Mouse (Mus musculus) stomach, embryonic 14.5 days (tissue): Measurements from ENCODE around the gene P2rx1. TPM values are rescaled to one million over a fixed set of nuclear protein-coding genes. Genes with fewer than 3 reads are reported as not detected.

Experiments used
- ATAC-seq: fragments of 200-750 bp; cut with Nextera tagmentation; 2 replicates; pipeline ENCODE4 v1.8.0; 2017; ENCODE audit warnings: low read depth, moderate TSS enrichment; ENCODE audit not compliant: insufficient number of reproducible peaks, insufficient read depth, low FRiP score
- H3K27ac ChIP-seq: fragments of 300-500 bp; sonication (generic); 2 replicates; pipeline ENCODE4 v1.5.1; 2014; ENCODE audit warnings: mild to moderate bottlenecking, low read length, moderate library complexity, mixed read lengths
- H3K27me3 ChIP-seq: fragments of 300-500 bp; sonication (generic); 2 replicates; pipeline ENCODE4 v1.6.1; 2014; ENCODE audit warnings: low read length, control low read depth, mixed read lengths; ENCODE audit not compliant: control insufficient read depth, insufficient read depth
- H3K36me3 ChIP-seq: fragments of 300-500 bp; sonication (generic); 2 replicates; pipeline ENCODE4 v1.6.1; 2014; ENCODE audit warnings: mild to moderate bottlenecking, control low read depth, low read length, moderate library complexity, mixed read lengths; ENCODE audit not compliant: control insufficient read depth, insufficient read depth
- H3K4me1 ChIP-seq: fragments of 300-500 bp; sonication (generic); 2 replicates; pipeline ENCODE4 v1.6.1; 2014; ENCODE audit warnings: low read length, control low read depth, mixed read lengths; ENCODE audit not compliant: control insufficient read depth, insufficient read depth
- H3K4me2 ChIP-seq: fragments of 300-500 bp; sonication (generic); replicated peaks from 2 replicates; pipeline ENCODE4 v1.6.1; 2014; ENCODE audit warnings: low read depth, low read length, control low read depth
- H3K4me3 ChIP-seq: fragments of 300-500 bp; sonication (generic); 2 replicates; pipeline ENCODE4 v1.5.1; 2014; ENCODE audit warnings: low read depth, low read length, control low read depth
- H3K9ac ChIP-seq: fragments of 300-500 bp; sonication (generic); replicated peaks from 2 replicates; pipeline ENCODE4 v1.6.1; 2014; ENCODE audit warnings: low read depth, mild to moderate bottlenecking, control low read depth, low read length, moderate library complexity, mixed read lengths
- H3K9me3 ChIP-seq: fragments of 300-500 bp; sonication (generic); 2 replicates; pipeline ENCODE4 v1.6.1; 2016; ENCODE audit warnings: low read depth, low read length, control low read depth; ENCODE audit not compliant: control insufficient read depth
- WGBS: fragments of 180-500 bp; shearing (Covaris S2); extraction: QIAGEN DNeasy Blood & Tissue Kit; methylation state at CpG from one replicate; pipeline ENCODE4 v1.1.7; 2014; 5-methylcytosine and 5-hydroxymethylcytosine counted together
- polyA plus RNA-seq: library from polyadenylated mRNA; unstranded; fragments of >200 nt; fragmentation: Nextera tagmentation; extraction: Ambion mirVana; gene quantifications from 2 replicates; pipeline ENCODE4 v1.2.1, GENCODE M21; 2014

The P2rx1 gene
- polyA plus RNA-seq, 1 experiment from 2014 or later, result 2.2 TPM

DNA sequence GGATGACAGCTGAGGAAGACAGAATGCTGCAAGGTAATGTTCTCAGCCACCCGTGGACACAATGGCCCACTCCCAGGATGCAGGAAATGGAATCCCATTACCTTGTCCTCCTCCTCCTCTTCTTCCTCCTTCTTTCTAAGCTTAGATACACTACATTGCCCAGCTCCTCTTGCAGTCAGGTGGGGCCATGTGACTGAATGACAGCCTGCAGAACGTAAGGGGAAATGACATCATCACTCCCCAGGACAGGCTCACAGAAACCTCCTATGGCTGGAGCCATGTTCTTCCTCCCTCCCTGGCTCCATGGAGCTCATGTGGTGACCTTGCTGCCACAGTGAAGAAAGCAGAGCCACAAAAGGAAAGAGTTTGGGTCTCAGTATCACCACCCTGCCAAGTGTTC is 41.6 kb upstream of the P2rx1 start:
- H3K36me3 ChIP-seq, result no peaks in the 10 kb centered on the region
- no peak overlapping the region for H3K9ac ChIP-seq
- no peaks in the 10 kb centered on the region for H3K9me3 ChIP-seq
- H3K4me1 ChIP-seq, result peaks cover 36% of the 10 kb centered on the region
- ATAC-seq, result no peak
- H3K4me2 ChIP-seq, result no peak overlapping the region
- 35% methylated on average over 2 of the region's 2 CpGs for WGBS
- peaks cover 8% of the 10 kb centered on the region; the same call in 1 of the 2 replicates for H3K27me3 ChIP-seq
- no peak overlapping the region for H3K4me3 ChIP-seq
- no peak overlapping the region for H3K27ac ChIP-seq

DNA sequence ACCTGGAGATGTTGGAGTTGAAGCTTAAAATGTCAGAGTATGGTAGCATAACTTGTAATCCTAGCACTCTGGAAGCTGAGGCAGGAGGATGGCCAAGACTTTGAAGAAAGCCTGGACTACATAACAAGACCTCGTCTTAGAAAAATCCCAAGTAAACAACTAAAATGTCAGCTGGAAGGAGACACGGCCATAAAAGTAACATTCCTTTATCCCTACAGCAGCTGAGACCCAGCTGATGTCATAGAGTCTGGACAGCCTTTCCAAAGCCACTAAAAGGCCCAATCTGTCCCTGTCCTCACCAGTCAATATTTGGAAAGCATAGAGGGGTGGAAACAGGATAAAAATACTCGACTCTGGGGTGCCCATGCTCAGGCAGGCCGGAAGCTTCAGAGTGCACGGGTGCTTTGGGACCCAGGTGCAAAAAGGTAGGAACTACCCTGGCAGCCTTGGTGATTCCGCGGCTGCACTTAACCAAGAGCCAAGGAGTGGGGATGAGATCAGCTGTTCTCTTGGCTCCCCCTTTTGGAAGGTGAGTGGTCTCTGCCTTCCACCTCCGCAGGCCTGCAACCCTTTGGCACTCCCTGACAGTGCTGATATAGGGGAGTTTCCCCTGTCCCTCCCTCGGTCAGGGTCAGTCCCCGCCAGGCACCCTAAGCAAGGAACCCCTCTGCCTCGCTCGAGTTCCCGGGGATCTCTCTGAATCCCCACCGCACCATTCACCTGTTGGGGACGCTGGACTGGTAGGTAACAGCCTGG is 38.8 kb upstream of the P2rx1 start:
- H3K27me3 ChIP-seq, result peaks cover 8% of the 10 kb centered on the region; the same call in 1 of the 2 replicates
- peaks cover 46% of the 10 kb centered on the region for H3K4me1 ChIP-seq
- no peaks in the 10 kb centered on the region for H3K36me3 ChIP-seq
- no peak for ATAC-seq
- no peaks in the 10 kb centered on the region for H3K9me3 ChIP-seq
- no peak overlapping the region for H3K27ac ChIP-seq
- no peak overlapping the region for H3K9ac ChIP-seq
- WGBS, result 21% methylated on average over 15 of the region's 15 CpGs
- peak overlapping the region; percentile 61 for H3K4me2 ChIP-seq
- H3K4me3 ChIP-seq, result peak overlapping the region; percentile 33; the same call in 1 of the 2 replicates

DNA sequence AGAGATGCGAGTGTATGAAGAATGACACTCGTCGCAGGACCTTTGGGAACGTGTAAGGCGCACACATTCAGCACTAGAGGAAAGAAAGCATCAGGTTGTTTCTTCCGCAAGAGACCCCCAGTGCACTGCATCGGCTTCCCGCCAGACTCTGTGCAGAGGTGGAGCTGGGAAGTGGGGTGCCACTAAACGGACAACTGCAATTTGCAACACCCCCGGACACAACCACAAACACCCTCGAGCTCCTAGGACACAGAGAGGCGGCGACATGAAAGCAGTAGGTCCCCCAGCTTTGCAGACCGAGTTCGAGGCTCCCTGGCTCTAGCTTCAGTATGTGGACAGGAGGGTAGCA is 38.2 kb upstream of the P2rx1 start:
- 8% methylated on average over 15 of the region's 15 CpGs for WGBS
- H3K4me1 ChIP-seq, result peaks cover 49% of the 10 kb centered on the region
- no peak overlapping the region for H3K9ac ChIP-seq
- H3K36me3 ChIP-seq, result no peaks in the 10 kb centered on the region
- peaks cover 8% of the 10 kb centered on the region; the same call in 1 of the 2 replicates for H3K27me3 ChIP-seq
- no peaks in the 10 kb centered on the region for H3K9me3 ChIP-seq
- no peak overlapping the region; the same call in 1 of the 2 replicates for H3K27ac ChIP-seq
- peak overlapping the region; percentile 61 for H3K4me2 ChIP-seq
- ATAC-seq, result no peak
- H3K4me3 ChIP-seq, result peak overlapping the region; percentile 33

DNA sequence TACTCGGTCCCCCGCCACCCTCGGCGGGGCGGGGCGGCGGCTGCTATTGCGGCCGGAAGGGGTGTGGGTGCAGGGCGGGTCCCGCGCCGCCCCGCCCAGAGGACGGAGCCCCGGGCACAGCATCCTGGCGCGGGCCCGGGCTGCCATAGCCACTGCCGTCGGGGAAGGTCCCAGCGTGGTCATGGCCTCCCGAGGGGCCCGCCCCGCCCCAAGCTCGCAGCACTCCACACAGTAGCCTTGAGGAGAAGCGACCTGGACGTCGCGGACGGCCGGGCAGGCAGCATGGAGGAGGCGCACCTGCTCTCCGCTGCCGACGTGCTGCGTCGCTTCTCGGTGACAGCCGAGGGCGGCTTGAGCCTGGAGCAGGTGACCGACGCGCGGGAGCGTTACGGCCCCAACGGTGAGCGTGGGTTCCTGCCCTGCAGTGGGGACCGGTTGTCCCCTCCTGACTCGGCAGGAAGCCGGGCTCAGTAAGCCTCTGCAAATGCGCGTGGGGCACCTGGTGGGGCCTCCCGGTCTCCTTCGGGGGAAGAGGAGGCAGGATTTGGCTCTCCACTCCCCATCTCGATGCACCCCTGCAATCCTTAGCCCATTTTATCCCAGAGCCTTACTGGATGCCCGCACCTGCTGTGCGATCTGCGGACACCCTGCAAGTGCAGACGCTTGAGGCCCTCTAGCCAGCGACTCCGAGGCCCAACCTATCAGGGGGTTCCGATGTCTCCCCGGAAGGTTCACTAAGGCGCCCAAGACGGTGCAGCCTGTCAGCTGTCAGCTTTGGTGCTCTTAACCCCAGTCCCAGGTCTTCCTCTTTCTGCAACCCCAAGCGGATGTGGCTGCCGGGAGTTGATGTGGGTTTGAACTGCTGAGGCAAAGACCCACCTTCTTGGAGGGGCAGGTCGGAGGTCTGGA is 37.6 kb upstream of the P2rx1 start, which contains the start of gene Atp2a3:
TSS of gene Atp2a3 (plus strand) at position 98 of the 909 bp plus-strand sequence.
- peak; percentile 20; the same call in 1 of the 2 replicates for ATAC-seq
- Histone ChIP-seq H3K4me2 (peak within 1 kb of the TSS; percentile 61), H3K9me3 (no peaks in the 10 kb centered on the region), H3K27ac (peak within 1 kb of the TSS; percentile 40; the same call in 1 of the 2 replicates), H3K9ac (peak within 1 kb of the TSS; percentile 28; the same call in 1 of the 2 replicates), H3K36me3 (no peaks in the 10 kb centered on the region), H3K27me3 (peaks cover 8% of the 10 kb centered on the region; the same call in 1 of the 2 replicates), H3K4me3 (peak within 1 kb of the TSS; percentile 33), H3K4me1 (peaks cover 54% of the 10 kb centered on the region)
- 4% methylated on average over 69 of the region's 70 CpGs for WGBS

DNA sequence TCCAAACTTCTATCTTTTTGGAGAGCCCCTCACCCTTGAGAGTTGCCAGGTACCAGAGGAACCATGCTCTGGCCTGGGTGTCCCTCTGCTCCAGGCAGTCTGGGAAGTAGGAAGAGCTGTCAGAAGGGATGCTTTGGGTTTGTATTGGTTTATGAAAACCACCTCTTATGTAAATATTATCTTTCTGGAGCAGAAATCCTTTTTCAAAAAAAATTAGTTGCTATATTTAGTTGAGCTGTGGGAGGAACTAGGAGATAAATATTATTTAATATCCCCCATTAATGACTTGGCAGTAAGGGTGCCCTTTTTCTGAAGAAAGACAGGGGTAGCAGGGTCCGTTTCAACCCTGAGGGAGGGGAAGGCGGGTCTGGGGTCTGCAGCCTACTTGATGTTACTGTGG is 36.5 kb upstream of the P2rx1 start:
- peaks cover 54% of the 10 kb centered on the region for H3K4me1 ChIP-seq
- ATAC-seq, result no peak
- no peaks in the 10 kb centered on the region for H3K36me3 ChIP-seq
- no peak overlapping the region for H3K4me3 ChIP-seq
- H3K9ac ChIP-seq, result no peak overlapping the region
- H3K4me2 ChIP-seq, result peak overlapping the region; percentile 61; the same call in 1 of the 2 replicates
- H3K27me3 ChIP-seq, result peaks cover 8% of the 10 kb centered on the region; the same call in 1 of the 2 replicates
- H3K27ac ChIP-seq, result peak overlapping the region; percentile 80
- WGBS, result 44% methylated on average over 2 of the region's 2 CpGs
- no peaks in the 10 kb centered on the region for H3K9me3 ChIP-seq

DNA sequence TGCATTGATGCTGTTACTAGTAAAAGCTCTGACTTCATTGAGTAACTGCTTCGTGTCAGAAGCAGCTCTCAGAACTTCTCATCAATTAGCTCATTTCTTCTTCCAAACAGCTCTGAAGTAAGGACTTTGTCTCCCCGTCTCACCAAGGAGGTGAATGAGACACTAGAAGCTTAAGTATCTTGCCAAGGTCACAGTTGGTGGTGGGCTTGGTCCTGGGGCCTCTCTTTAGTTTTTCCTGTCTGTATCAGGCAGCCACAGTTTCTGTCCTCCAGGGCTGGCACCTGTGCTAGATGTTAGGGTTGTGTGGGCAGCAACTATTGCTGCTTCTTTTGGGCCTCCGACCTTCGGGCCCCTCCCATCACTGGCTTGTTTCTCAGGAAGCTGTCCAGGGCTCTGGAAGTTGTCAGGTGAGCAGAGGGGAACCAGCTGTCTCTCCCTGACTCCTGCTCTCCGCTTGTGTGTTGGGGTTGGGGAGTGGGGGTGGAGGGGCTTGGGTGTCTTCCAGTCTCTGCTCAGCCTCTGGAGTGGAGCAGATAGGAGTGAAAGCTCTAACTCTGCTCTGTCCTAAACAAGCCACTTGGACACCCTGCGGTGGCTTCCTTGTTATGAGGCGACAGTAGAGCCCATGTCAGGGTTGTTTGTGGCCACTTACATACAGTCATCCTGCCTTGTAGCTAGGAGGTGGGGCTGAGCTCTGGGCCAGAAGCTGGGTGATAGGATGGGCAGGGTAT is 35.7 kb upstream of the P2rx1 start:
- H3K9me3 ChIP-seq, result no peaks in the 10 kb centered on the region
- ATAC-seq, result peak; percentile 38; the same call in 1 of the 2 replicates
- 0 out of 2 replicates have a peak overlapping the region, but pooled peaks have one; percentile 15 for H3K4me2 ChIP-seq
- H3K27ac ChIP-seq, result peak overlapping the region; percentile 80
- H3K9ac ChIP-seq, result no peak overlapping the region
- peaks cover 54% of the 10 kb centered on the region for H3K4me1 ChIP-seq
- peaks cover 8% of the 10 kb centered on the region; the same call in 1 of the 2 replicates for H3K27me3 ChIP-seq
- H3K36me3 ChIP-seq, result no peaks in the 10 kb centered on the region
- WGBS, result 27% methylated on average over 7 of the region's 7 CpGs
- no peak overlapping the region for H3K4me3 ChIP-seq

DNA sequence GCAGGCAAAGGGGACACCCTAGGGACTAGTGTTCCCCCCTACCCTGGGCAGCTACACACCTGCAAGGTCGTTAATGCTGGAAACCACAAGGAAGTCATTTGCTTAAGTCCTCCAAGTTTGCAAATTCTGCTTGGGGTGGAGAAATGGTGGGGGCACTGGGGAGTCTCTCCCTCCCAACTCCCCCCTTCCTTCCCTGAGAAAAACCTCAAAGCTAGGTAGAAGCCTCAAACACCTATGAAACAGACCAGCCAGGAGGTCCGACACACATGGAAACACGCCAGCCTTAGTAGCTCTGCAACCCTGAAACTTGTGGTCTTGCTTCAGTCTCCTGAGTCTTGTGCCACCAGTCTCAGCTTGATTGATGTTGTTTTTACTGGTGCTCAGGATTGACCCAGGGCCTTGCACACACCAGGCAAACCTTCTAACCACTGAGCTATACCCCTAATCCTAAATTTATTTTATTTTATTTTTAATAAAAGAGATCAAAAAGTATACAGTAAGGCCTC is 35.1 kb upstream of the P2rx1 start:
- no peaks in the 10 kb centered on the region for H3K36me3 ChIP-seq
- WGBS, result 37% methylated on average over 3 of the region's 3 CpGs
- no peak overlapping the region for H3K4me3 ChIP-seq
- peaks cover 8% of the 10 kb centered on the region; the same call in 1 of the 2 replicates for H3K27me3 ChIP-seq
- peak overlapping the region; percentile 77; the same call in 1 of the 2 replicates for H3K27ac ChIP-seq
- 0 out of 2 replicates have a peak overlapping the region, but pooled peaks have one; percentile 15 for H3K4me2 ChIP-seq
- H3K9me3 ChIP-seq, result no peaks in the 10 kb centered on the region
- peaks cover 54% of the 10 kb centered on the region for H3K4me1 ChIP-seq
- ATAC-seq, result no peak
- no peak overlapping the region for H3K9ac ChIP-seq
